Mouse (Mus musculus): ENCODE data around the gene Dmgdh. TPM values are rescaled to one million over a fixed set of nuclear protein-coding genes. Genes with fewer than 3 reads are reported as not detected.

Gene Dmgdh
- polyA plus RNA-seq (2017; shearing (Covaris generic)) = not detected

DNA sequence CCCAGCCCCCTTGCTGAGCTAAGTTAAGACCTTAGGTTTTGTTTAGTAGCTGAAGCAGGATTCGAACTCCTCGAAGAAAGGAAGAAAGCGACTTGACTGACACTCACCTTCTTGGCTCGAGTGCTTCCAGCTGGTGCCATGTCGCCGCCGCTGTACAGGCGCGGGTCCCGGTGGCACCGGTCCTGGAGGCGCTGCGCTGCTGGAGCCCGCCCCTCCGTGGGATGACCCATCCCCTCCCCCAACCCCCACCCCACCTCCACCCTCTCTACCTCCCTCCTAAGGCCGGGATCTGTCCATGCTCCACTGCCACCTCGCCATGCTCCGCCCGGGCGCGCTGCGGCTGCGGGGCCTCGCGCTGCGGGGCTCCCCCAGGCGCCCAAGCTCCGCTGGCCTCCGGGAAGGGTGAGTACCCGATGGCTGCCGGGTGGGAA is at the start of gene Dmgdh, which contains the start of gene Bhmt2:
Gene Dmgdh, plus strand, starts transcription at position 303 of the 431 bp plus-strand sequence.
Gene Bhmt2, minus strand, starts transcription at position 172 of the 431 bp plus-strand sequence.

DNA sequence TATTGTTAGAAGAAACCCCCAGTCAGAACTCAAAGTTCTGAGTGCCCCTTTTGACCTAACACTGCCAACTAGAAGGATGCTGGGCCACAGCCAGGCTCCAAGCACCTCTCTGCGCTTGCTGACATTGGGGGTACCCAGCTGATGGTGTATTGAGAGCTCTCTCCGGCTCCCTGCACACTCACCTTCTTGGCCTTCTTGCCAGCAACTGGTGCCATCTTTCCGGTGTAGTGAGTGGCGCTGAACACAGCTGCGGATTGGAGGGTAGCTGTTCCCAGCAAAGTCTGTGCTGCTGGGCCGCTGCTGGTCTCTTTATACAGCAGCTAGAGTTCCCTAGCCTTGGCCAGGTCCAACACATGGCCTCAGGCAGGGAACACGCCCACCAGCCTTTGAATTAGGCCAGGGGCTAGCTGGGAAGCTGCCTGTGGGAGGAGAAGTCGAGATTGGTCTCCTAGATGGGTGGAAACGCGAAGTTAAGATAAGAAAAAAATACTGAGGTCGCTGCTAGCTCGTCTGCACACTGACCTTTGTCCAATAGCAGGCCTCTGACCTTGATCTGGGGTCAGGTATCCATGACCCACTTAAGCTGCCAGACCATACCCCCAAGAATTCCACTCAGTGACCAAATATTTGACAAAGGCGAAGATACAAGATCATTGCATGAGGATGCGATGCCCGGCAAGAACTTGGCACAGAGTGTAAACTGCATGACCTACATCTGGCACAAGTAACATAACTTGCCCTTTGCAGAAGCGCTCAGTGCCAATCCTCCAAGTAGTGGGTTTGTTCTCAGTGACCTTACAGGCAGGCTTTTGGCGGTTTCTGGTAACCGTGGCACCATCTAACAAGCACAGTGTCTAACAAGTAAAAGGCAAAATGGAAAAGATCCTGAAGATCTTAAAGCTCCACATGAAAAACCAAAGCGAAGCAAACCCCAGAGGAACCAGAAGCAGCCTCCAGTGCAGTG is 36.7 kb upstream of the Dmgdh start, which contains the start of gene Bhmt:
Gene Bhmt, minus strand, starts transcription at position 680 of the 964 bp plus-strand sequence.

DNA sequence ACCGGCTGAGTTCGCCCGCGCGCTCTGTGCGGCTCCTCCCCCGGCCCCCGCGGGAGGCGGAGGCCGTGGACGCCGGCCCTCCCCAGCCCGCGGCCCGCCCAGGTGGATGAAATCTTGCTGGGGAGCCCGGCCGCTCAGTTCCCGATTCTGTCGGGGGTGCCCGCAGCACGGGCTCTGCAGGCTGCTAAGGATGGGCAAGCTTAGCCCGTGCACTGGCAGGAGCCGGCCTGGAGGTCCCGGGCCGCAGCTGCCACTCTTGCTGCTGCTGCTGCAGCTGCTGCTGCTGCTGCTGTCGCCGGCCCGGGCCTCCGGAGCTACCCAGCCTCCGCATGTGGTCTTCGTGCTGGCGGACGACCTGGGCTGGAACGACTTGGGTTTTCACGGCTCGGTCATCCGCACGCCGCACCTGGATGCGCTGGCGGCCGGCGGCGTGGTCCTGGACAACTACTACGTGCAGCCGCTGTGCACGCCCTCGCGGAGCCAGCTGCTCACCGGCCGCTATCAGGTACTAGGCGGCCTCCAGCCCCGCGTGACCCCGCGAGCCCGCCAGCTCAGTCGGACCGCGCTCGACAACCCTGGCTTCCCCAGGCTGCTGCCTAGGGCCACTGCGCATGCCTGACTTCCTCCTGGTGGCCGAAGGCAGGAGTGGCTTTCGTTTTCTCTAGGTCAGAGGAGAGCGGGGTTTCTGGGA is 97.5 kb downstream of the Dmgdh start, which contains the start of gene Arsb:
Gene Arsb, plus strand, starts transcription at position 43 of the 691 bp plus-strand sequence.

Other genes with a start within 250 kb of the Dmgdh start
- 1.5 TPM for gene Jmy, start 174.6 kb upstream of the Dmgdh start, polyA plus RNA-seq (2017; shearing (Covaris generic))
- 0.09 TPM for gene Bhmt, start 36.5 kb upstream of the Dmgdh start, polyA plus RNA-seq (2017; shearing (Covaris generic))
- not detected for gene Bhmt2, start 131 bp upstream of the Dmgdh start, polyA plus RNA-seq (2017; shearing (Covaris generic))
- gene Arsb, start 97.2 kb downstream of the Dmgdh start, polyA plus RNA-seq (2017; shearing (Covaris generic)) = 19.7 TPM